Mouse (Mus musculus) C2C12 (cell line): ENCODE results near the gene Tmem191c.

Experiments
- CEBPB ChIP-seq: IDR thresholded peaks from one replicate; pipeline ENCODE4 v1.6.1; 2011; ENCODE audit warnings: low read depth, mild to moderate bottlenecking, control low read depth, moderate library complexity
- CTCF ChIP-seq: IDR thresholded peaks from one replicate; pipeline ENCODE4 v1.5.1; 2011; ENCODE audit not compliant: control insufficient read depth, insufficient read depth, insufficient read length
- MYOG ChIP-seq: IDR thresholded peaks from one replicate; pipeline ENCODE4 v1.6.1; 2011; ENCODE audit not compliant: control insufficient read depth, insufficient read length; ENCODE audit errors: extremely low read depth

DNA sequence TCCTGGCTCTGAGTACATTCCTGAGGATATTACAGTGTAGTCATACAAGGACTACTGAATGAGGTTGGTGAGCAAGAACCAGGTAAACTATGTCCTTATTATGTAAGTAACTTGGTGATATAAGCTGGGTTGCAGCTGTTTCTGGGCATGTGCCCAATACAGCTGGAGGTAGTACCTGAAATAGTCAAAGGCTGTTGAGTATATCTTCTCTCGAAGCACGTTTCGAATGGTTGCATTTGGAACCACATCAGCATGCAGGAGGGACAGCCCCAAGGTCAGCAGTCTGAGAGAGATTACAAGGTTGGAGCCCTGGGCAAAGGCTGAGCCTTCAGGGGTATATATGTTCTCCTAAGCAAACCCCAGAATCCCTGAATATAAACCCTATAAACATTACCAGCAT lies 24.9 kb downstream of the Tmem191c start:
- TF ChIP-seq CEBPB (no peak), CTCF (no peak), MYOG (no peak)
